Mouse (Mus musculus): ENCODE measurements at regions not wholly inside any gene's neighbourhood (a gene's known extent, or its start where the extent isn't known, plus 50 kb on each side); places are given as distances from the start of the nearest gene placed in this dataset.

DNA sequence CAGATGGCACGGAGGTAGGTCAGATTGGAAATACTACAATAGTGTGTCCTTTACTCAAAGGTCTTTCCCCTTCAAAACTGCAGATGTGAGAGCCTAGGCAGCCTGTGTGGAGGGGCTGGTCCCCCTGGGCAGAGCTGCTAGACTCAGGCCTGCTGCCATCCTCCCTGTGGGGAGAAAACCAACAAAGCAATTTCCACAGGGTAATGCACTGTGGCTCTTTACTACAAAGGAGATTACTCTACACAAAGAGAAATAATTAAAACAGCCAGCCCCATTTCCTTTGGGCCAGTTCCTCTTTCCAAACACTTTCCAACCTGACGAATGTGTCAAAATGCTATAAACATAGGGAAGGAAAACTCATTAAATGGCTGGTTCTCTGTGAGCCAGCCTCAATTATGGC is 250.0 kb upstream of the Trpc7 start:
- TF ChIP-seq CTCF (IDR thresholded peaks at IDR 0.05; ENCODE audit: low read depth, low read length): no peak
- TF ChIP-seq POLR2A (IDR thresholded peaks at IDR 0.05; ENCODE audit: insufficient read depth, low read length): no peak
- TF ChIP-seq EP300 (IDR thresholded peaks at IDR 0.05; ENCODE audit: insufficient read depth, low read depth, low read length): no peak
